Mouse (Mus musculus): ENCODE data around the gene Slamf7.

DNA sequence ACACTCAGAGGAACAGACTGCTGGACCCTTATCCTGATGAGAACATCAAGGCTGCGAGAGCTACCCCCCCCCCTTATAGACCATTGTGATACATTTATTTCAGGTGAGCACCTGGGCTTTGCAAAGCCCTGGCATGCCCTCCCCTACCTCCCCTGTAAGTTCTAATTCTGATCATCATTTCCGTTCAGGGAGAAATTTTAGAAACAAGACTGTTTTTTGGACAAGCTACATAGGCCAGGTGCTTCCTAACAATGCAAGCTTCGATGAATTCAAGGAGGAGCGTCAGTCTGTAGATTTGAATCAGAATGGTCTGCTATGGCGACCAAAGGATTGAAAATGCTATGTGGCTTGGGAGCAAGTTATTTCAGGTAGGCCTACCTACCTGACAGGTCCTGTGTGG, 5.1 kb downstream of the Slamf7 start:
- TF ChIP-seq CTCF (conservative IDR thresholded peaks at IDR 0.05; ENCODE audit: low read length), result no peak
- no peak for TF ChIP-seq POU5F1 (IDR thresholded peaks at IDR 0.05; ENCODE audit: borderline replicate concordance, low read length)
